Mouse (Mus musculus) embryonic facial prominence, embryonic 13.5 days (tissue): ENCODE measurements around the gene Tmem211. TPM values are rescaled to one million over a fixed set of nuclear protein-coding genes. Genes with fewer than 3 reads are reported as not detected.

Source experiments
- ATAC-seq: fragments of 200-750 bp; cut with Nextera tagmentation; 2 replicates; pipeline ENCODE4 v1.8.0; 2017; ENCODE audit warnings: low read depth; ENCODE audit not compliant: insufficient number of reproducible peaks, insufficient read depth, low FRiP score, low TSS enrichment
- H3K27ac ChIP-seq: fragments of 300-500 bp; sonication (generic); 2 replicates; pipeline ENCODE4 v1.5.1; 2015; ENCODE audit warnings: moderate library complexity, mild to moderate bottlenecking, inconsistent platforms
- H3K27me3 ChIP-seq: fragments of 300-500 bp; sonication (generic); 2 replicates; pipeline ENCODE4 v1.6.1; 2015; ENCODE audit warnings: mild to moderate bottlenecking, inconsistent platforms
- H3K36me3 ChIP-seq: fragments of 300-500 bp; sonication (generic); 2 replicates; pipeline ENCODE4 v1.6.1; 2015; ENCODE audit warnings: mild to moderate bottlenecking, inconsistent platforms
- H3K4me1 ChIP-seq: fragments of 300-500 bp; sonication (generic); 2 replicates; pipeline ENCODE4 v1.6.1; 2015; ENCODE audit warnings: inconsistent platforms
- H3K4me2 ChIP-seq: fragments of 300-500 bp; sonication (generic); 2 replicates; pipeline ENCODE4 v1.6.1; 2015; ENCODE audit warnings: moderate library complexity, mild to moderate bottlenecking, inconsistent platforms
- H3K4me3 ChIP-seq: fragments of 300-500 bp; sonication (generic); 2 replicates; pipeline ENCODE4 v1.5.1; 2015; ENCODE audit warnings: mild to moderate bottlenecking, inconsistent platforms
- H3K9ac ChIP-seq: fragments of 300-500 bp; sonication (generic); 2 replicates; pipeline ENCODE4 v1.6.1; 2015; ENCODE audit warnings: mild to moderate bottlenecking, inconsistent platforms
- H3K9me3 ChIP-seq: fragments of 300-500 bp; sonication (generic); 2 replicates; pipeline ENCODE4 v1.6.1; 2016; ENCODE audit warnings: inconsistent platforms
- WGBS: fragments of 180-500 bp; shearing (Covaris S2); methylation state at CpG from one replicate; pipeline ENCODE4 v1.1.7; 2015; ENCODE audit warnings: mixed read lengths; 5-methylcytosine and 5-hydroxymethylcytosine counted together
- polyA plus RNA-seq: library from polyadenylated mRNA; unstranded; fragments of >200 nt; fragmentation: Nextera tagmentation; extraction: Ambion mirVana; gene quantifications from 2 replicates; pipeline ENCODE4 v1.2.1, GENCODE M21; 2015

Tmem211 gene
- polyA plus RNA-seq, 1 experiment from 2014 or later: not detected

GRCm38 (mm10) chr5:113225686-113226435, 848 bp upstream of the Tmem211 start:
- 13% methylated on average over 25 of the region's 25 CpGs for WGBS
- Histone ChIP-seq H3K36me3 (no peaks in the 10 kb centered on the region), H3K9me3 (no peaks in the 10 kb centered on the region), H3K27me3 (peaks cover 4% of the 10 kb centered on the region), H3K9ac (peak overlapping the region; percentile 49), H3K4me3 (peak overlapping the region; percentile 27), H3K4me1 (peaks cover 20% of the 10 kb centered on the region), H3K4me2 (peak overlapping the region; percentile 57), H3K27ac (peak overlapping the region; percentile 45)
- no peak for ATAC-seq

- ATAC-seq: no peak
- Histone ChIP-seq H3K4me1 (peaks cover 16% of the 10 kb centered on the region), H3K9me3 (no peaks in the 10 kb centered on the region), H3K9ac (no peak overlapping the region), H3K36me3 (no peaks in the 10 kb centered on the region), H3K4me2 (no peak overlapping the region), H3K4me3 (no peak overlapping the region), H3K27me3 (no peaks in the 10 kb centered on the region), H3K27ac (no peak overlapping the region)
- WGBS: 79% methylated on average over 5 of the region's 5 CpGs
Observed at GRCm38 (mm10) chr5:113230196-113230595, 3.5 kb downstream of the Tmem211 start.

- Histone ChIP-seq H3K9ac (no peak overlapping the region), H3K4me1 (no peaks in the 10 kb centered on the region), H3K27ac (no peak overlapping the region), H3K36me3 (no peaks in the 10 kb centered on the region), H3K9me3 (no peaks in the 10 kb centered on the region), H3K4me3 (no peak overlapping the region), H3K27me3 (no peaks in the 10 kb centered on the region), H3K4me2 (no peak overlapping the region)
- 77% methylated on average over 8 of the region's 8 CpGs for WGBS
- no peak for ATAC-seq
Observed at GRCm38 (mm10) chr5:113249263-113249930, 22.7 kb downstream of the Tmem211 start.

- Histone ChIP-seq H3K36me3 (no peaks in the 10 kb centered on the region), H3K4me1 (no peaks in the 10 kb centered on the region), H3K27me3 (no peaks in the 10 kb centered on the region), H3K9me3 (no peaks in the 10 kb centered on the region), H3K4me2 (no peak overlapping the region), H3K9ac (no peak overlapping the region), H3K27ac (no peak overlapping the region), H3K4me3 (no peak overlapping the region)
- ATAC-seq: no peak
- 93% methylated on average over 11 of the region's 11 CpGs for WGBS
Observed at GRCm38 (mm10) chr5:113250806-113251205, 24.1 kb downstream of the Tmem211 start.

- ATAC-seq: no peak
- no peaks in the 10 kb centered on the region for H3K27me3 ChIP-seq
- H3K4me2 ChIP-seq: no peak overlapping the region
- H3K36me3 ChIP-seq: no peaks in the 10 kb centered on the region
- H3K27ac ChIP-seq: no peak overlapping the region
- H3K9me3 ChIP-seq: 0 out of 2 replicates have a peak, but pooled peaks cover 2% of the 10 kb centered on the region
- no peak overlapping the region for H3K4me3 ChIP-seq
- 83% methylated on average over 8 of the region's 8 CpGs for whole genome bisulfite sequencing
- no peaks in the 10 kb centered on the region for H3K4me1 ChIP-seq
- H3K9ac ChIP-seq: no peak overlapping the region
Observed at GRCm38 (mm10) chr5:113265637-113266036, 38.9 kb downstream of the Tmem211 start.

- Histone ChIP-seq H3K27me3 (no peaks in the 10 kb centered on the region), H3K9me3 (0 out of 2 replicates have a peak, but pooled peaks cover 2% of the 10 kb centered on the region), H3K9ac (no peak overlapping the region), H3K4me2 (no peak overlapping the region), H3K36me3 (no peaks in the 10 kb centered on the region), H3K4me3 (no peak overlapping the region), H3K27ac (no peak overlapping the region), H3K4me1 (no peaks in the 10 kb centered on the region)
- peak; percentile 27; the same call in 1 of the 2 replicates for ATAC-seq
Observed at GRCm38 (mm10) chr5:113268246-113268645, 41.5 kb downstream of the Tmem211 start.

- no peaks in the 10 kb centered on the region for H3K36me3 ChIP-seq
- WGBS: 79% methylated on average over 3 of the region's 3 CpGs
- H3K4me3 ChIP-seq: no peak overlapping the region
- 0 out of 2 replicates have a peak, but pooled peaks cover 2% of the 10 kb centered on the region for H3K9me3 ChIP-seq
- ATAC-seq: no peak
- no peaks in the 10 kb centered on the region for H3K27me3 ChIP-seq
- H3K4me2 ChIP-seq: no peak overlapping the region
- H3K4me1 ChIP-seq: no peaks in the 10 kb centered on the region
- no peak overlapping the region for H3K9ac ChIP-seq
- H3K27ac ChIP-seq: no peak overlapping the region
Observed at GRCm38 (mm10) chr5:113270043-113270442, 43.3 kb downstream of the Tmem211 start.

GRCm38 (mm10) chr5:113271207-113271811, 44.6 kb downstream of the Tmem211 start:
- Histone ChIP-seq H3K4me3 (no peak overlapping the region), H3K36me3 (no peaks in the 10 kb centered on the region), H3K4me2 (no peak overlapping the region), H3K9me3 (0 out of 2 replicates have a peak, but pooled peaks cover 2% of the 10 kb centered on the region), H3K9ac (no peak overlapping the region), H3K27me3 (no peaks in the 10 kb centered on the region), H3K27ac (no peak overlapping the region), H3K4me1 (no peaks in the 10 kb centered on the region)
- WGBS: 69% methylated on average over 11 of the region's 11 CpGs
- no peak for ATAC-seq

- no peak for ATAC-seq
- Histone ChIP-seq H3K27me3 (no peaks in the 10 kb centered on the region), H3K4me2 (no peak overlapping the region), H3K4me3 (no peak overlapping the region), H3K36me3 (no peaks in the 10 kb centered on the region), H3K27ac (no peak overlapping the region), H3K9ac (no peak overlapping the region), H3K4me1 (no peaks in the 10 kb centered on the region), H3K9me3 (no peaks in the 10 kb centered on the region)
- 78% methylated on average over 10 of the region's 10 CpGs for WGBS
Observed at GRCm38 (mm10) chr5:113275839-113276238, 49.1 kb downstream of the Tmem211 start.

GRCm38 (mm10) chr5:113280138-113280856, 53.6 kb downstream of the Tmem211 start:
- H3K36me3 ChIP-seq: no peaks in the 10 kb centered on the region
- H3K4me1 ChIP-seq: no peaks in the 10 kb centered on the region
- peaks cover 6% of the 10 kb centered on the region; the same call in 1 of the 2 replicates for H3K27me3 ChIP-seq
- H3K4me3 ChIP-seq: peak overlapping the region; percentile 26
- no peak overlapping the region for H3K27ac ChIP-seq
- WGBS: 26% methylated on average over 15 of the region's 15 CpGs
- no peak for ATAC-seq
- H3K9ac ChIP-seq: 0 out of 2 replicates have a peak overlapping the region, but pooled peaks have one; percentile 22
- no peaks in the 10 kb centered on the region for H3K9me3 ChIP-seq
- peak overlapping the region; percentile 46 for H3K4me2 ChIP-seq

GRCm38 (mm10) chr5:113281557-113281956, 54.8 kb downstream of the Tmem211 start:
- no peak for ATAC-seq
- no peak overlapping the region for H3K4me2 ChIP-seq
- H3K36me3 ChIP-seq: no peaks in the 10 kb centered on the region
- H3K4me1 ChIP-seq: no peaks in the 10 kb centered on the region
- H3K9me3 ChIP-seq: no peaks in the 10 kb centered on the region
- peaks cover 18% of the 10 kb centered on the region for H3K27me3 ChIP-seq
- no peak overlapping the region for H3K27ac ChIP-seq
- WGBS: 93% methylated on average over 7 of the region's 7 CpGs
- no peak overlapping the region for H3K9ac ChIP-seq
- H3K4me3 ChIP-seq: no peak overlapping the region
